Mouse (Mus musculus): ENCODE data around the gene Mc3r.

The Mc3r gene

DNA sequence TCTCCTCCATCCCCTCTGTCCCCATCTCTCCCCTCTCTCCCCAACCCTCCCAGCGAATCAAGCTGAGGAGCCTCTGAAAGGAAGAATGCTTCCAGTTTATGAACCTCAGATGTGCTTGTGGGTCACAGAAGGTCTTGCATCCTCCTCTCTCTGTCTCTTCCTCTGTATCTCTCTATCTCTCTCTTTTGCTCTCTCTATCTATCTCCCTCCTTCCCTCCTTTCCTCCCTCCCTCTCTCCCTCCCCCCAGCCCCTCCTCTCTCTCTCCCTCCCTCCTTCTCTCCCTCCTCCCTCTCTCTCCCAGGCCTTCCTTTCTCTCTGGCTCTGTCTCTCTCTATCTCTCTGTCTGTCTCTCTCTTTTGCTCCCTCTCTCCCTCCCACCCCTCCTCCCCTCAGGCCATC lies 50.2 kb downstream of the Mc3r start:
- no peak for DNase-seq (ENCODE audit: low spot score)

DNA sequence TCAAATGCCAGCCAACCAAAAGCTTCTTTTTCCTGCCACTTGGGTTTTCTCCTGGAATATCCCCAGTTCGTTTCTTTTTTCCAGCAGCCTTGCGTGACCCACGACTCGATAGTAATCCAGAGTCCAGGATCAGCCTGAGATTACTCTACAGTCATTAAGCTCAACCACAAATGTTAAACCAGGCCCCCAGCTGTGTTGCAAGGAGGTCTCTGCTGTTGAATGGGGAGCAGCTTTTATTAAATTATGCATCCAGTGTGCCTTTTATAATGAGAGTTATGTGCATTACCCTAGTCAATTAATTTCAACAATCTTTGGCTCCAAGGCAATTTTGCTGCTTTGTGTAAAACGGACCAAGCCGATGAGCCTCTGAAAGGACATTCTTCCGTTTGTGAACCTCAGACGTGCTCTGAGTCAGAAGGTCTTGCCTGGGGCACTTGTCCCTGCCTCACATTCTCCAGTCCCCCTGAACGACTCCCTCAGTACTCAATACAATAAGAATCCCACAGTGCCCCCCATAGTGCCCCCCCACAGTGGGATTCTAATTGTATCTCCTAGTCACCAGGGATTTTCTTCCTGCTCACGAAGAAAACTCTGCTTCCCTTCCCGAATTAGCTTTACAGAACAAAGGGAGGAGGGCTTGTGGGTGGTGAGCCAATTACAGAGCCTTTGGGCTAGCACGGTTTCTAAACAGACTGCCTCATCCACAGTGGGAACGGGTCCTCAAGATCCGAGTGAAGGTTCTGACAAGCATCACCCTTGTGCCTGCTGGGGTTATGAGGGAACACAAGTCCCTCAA lies 51.0 kb downstream of the Mc3r start:
- DNase-seq (ENCODE audit: low spot score) = no peak

All from ovary, adult 18-20 months (tissue).